Mouse (Mus musculus): Measurements from ENCODE around the gene Kcnc2.

DNA sequence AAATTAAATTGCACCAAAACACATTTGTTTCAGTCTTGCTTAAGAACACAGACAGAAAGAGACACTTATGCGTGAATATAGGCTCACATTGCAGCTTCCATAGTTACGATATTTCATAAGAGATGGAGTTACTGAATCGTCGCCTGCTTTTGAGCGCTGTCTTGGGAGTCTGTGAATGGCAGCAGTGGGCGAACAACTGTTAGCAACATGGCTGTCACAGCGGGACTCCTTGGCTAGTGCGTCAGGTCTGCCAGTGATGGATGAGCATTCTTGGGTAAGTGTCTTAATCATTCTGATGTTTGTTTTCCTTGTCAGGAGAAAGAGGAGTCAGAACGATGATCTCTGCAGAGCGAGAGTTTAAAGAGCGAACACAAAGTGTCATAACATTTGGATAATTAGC, 44.2 kb downstream of the Kcnc2 start:
- TF ChIP-seq POLR2A (IDR thresholded peaks at IDR 0.05; ENCODE audit: insufficient read length, low read depth): no peak
- TF ChIP-seq USF1 (IDR thresholded peaks at IDR 0.05; ENCODE audit: low read depth): no peak
- no peak for TF ChIP-seq MAX (IDR thresholded peaks at IDR 0.05; ENCODE audit: low read depth)
- TF ChIP-seq TCF12 (IDR thresholded peaks at IDR 0.05; ENCODE audit: insufficient read depth, poor library complexity, severe bottlenecking): no peak
- no peak for TF ChIP-seq CEBPB (IDR thresholded peaks at IDR 0.05; ENCODE audit: insufficient read depth, poor library complexity, severe bottlenecking)
